Mouse (Mus musculus) splenic B cell, adult 2 months (primary cell): ENCODE measurements around the gene Stk24.

Experiments
- DNase-seq: peaks from one replicate; pipeline ENCODE4 v3.0.0-alpha.2; 2011; ENCODE audit warnings: low read depth, low spot score
- H3K27me3 ChIP-seq: 2 replicates; pipeline ENCODE4 v1.6.1; 2012; ENCODE audit warnings: mild to moderate bottlenecking, low read length, moderate library complexity, mixed read lengths; ENCODE audit not compliant: control insufficient read depth, poor library complexity, insufficient read depth, severe bottlenecking
- H3K36me3 ChIP-seq: 2 replicates; pipeline ENCODE4 v1.6.1; 2012; ENCODE audit warnings: mild to moderate bottlenecking, low read length, moderate library complexity, mixed read lengths; ENCODE audit not compliant: control insufficient read depth, poor library complexity, insufficient read depth, severe bottlenecking

The Stk24 gene

GRCm38 (mm10) chr14:121405120-121405519, 25.3 kb upstream of the Stk24 start:
- peak; percentile 62 for DNase-seq
- peaks cover under 1% of the 10 kb centered on the region; the same call in 1 of the 2 replicates for H3K27me3 ChIP-seq

GRCm38 (mm10) chr14:121399676-121400075, 19.9 kb upstream of the Stk24 start:
- Histone ChIP-seq H3K36me3 (no peaks in the 10 kb centered on the region), H3K27me3 (no peaks in the 10 kb centered on the region)
- no peak for DNase-seq

More at GRCm38 (mm10) chr14:121405120-121405519, 25.3 kb upstream of the Stk24 start:
- H3K36me3 ChIP-seq = no peaks in the 10 kb centered on the region

DNA sequence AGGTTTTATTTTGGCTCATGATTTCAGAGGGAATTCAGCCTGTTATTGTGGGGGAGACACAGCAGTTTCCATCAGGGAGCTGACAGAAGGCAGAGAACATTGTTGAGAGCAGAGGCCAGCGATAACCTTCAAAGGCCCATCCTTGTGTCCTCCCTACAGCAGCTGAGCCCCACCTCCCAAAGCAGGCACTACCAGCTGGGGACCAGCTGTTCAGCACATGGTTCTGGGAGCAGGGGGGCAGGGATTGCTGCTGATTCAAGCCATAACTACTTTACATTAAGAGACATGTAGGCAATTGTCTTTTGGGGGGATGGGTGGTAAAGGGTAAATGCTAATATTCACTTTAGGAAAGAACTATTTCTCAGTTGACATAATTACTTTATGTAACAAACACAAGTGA, 17.7 kb upstream of the Stk24 start:
- no peak for DNase-seq
- Histone ChIP-seq H3K36me3 (no peaks in the 10 kb centered on the region), H3K27me3 (no peaks in the 10 kb centered on the region)

DNA sequence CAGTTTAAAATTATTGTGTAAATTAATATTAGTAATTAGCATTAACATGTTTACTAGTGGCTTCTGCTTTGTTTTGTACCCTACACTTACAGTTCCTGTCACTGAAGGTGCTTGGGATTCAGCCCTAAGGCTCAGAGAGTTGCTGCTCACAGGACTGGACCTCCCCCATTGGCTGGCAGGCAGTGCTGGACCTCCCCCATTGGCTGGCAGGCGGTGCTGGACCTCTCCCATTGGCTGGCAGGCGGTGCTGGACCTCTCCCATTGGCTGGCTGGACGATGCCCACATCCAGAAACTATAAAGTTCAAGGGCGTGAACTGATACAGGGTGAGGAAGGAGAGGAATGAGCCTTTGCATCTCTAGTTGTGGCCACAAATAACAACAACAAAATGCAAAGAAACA, 15.3 kb upstream of the Stk24 start:
- Histone ChIP-seq H3K36me3 (no peaks in the 10 kb centered on the region), H3K27me3 (no peaks in the 10 kb centered on the region)
- DNase-seq = no peak

- H3K27me3 ChIP-seq = no peaks in the 10 kb centered on the region
- no peaks in the 10 kb centered on the region for H3K36me3 ChIP-seq
- no peak for DNase-seq
Measured at GRCm38 (mm10) chr14:121391927-121392326, 12.1 kb upstream of the Stk24 start.

GRCm38 (mm10) chr14:121387760-121388159, 7.9 kb upstream of the Stk24 start:
- no peaks in the 10 kb centered on the region for H3K27me3 ChIP-seq
- no peak for DNase-seq
- no peaks in the 10 kb centered on the region; the same call in 1 of the 2 replicates for H3K36me3 ChIP-seq

DNA sequence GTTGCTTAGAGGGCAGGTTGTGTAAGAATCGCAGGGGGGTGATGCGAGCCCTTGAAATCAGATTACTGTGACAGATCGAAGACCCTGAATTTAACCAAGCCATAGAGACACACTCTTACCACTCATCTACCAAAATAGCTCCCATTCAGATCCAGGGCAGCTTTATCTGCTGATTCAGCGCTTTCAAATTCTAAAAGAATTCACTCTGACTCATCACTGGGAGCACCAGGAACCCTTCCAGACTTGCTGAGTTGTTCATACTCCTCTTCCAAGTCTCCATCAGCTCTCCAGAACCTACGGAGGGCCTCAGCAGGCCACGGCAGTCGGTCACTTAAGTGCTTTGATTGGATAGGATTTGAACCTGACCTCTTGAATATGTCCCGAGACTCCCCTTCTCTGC, 5.6 kb upstream of the Stk24 start:
- Histone ChIP-seq H3K36me3 (no peaks in the 10 kb centered on the region; the same call in 1 of the 2 replicates), H3K27me3 (no peaks in the 10 kb centered on the region)
- DNase-seq = no peak

GRCm38 (mm10) chr14:121383801-121384200, 4.0 kb upstream of the Stk24 start:
- DNase-seq = no peak
- Histone ChIP-seq H3K36me3 (no peaks in the 10 kb centered on the region; the same call in 1 of the 2 replicates), H3K27me3 (no peaks in the 10 kb centered on the region)

GRCm38 (mm10) chr14:121379116-121379826, 540 bp downstream of the Stk24 start:
- DNase-seq = peak; percentile 84
- no peaks in the 10 kb centered on the region for H3K27me3 ChIP-seq
- H3K36me3 ChIP-seq = no peaks in the 10 kb centered on the region

GRCm38 (mm10) chr14:121378243-121379115, 1.3 kb downstream of the Stk24 start:
- H3K27me3 ChIP-seq = no peaks in the 10 kb centered on the region
- peak; percentile 64 for DNase-seq
- no peaks in the 10 kb centered on the region; the same call in 1 of the 2 replicates for H3K36me3 ChIP-seq

DNA sequence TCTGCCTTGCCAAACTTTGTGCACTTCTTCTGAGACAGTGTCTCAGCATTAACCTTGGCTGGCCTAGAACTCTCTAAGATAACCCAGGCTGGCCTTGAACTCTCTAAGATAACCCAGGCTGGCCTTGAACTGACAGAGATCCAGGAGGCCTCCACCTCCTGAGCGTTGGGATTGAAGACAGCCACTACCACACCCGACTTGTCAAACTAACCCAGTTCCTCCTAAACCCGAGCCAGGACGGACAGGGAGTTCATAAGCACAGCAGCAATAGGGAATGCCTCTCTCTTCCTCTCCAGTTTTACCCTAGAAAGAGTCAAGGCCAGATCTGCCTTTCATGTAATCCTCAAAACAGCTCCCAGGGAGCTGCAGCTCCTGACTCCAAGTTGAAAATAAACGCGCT, 3.2 kb downstream of the Stk24 start:
- Histone ChIP-seq H3K27me3 (no peaks in the 10 kb centered on the region), H3K36me3 (no peaks in the 10 kb centered on the region; the same call in 1 of the 2 replicates)
- no peak for DNase-seq

GRCm38 (mm10) chr14:121373901-121374300, 5.9 kb downstream of the Stk24 start:
- no peak for DNase-seq
- Histone ChIP-seq H3K27me3 (no peaks in the 10 kb centered on the region), H3K36me3 (no peaks in the 10 kb centered on the region; the same call in 1 of the 2 replicates)

GRCm38 (mm10) chr14:121373020-121373419, 6.8 kb downstream of the Stk24 start:
- Histone ChIP-seq H3K36me3 (no peaks in the 10 kb centered on the region; the same call in 1 of the 2 replicates), H3K27me3 (no peaks in the 10 kb centered on the region)
- peak; percentile 53 for DNase-seq

DNA sequence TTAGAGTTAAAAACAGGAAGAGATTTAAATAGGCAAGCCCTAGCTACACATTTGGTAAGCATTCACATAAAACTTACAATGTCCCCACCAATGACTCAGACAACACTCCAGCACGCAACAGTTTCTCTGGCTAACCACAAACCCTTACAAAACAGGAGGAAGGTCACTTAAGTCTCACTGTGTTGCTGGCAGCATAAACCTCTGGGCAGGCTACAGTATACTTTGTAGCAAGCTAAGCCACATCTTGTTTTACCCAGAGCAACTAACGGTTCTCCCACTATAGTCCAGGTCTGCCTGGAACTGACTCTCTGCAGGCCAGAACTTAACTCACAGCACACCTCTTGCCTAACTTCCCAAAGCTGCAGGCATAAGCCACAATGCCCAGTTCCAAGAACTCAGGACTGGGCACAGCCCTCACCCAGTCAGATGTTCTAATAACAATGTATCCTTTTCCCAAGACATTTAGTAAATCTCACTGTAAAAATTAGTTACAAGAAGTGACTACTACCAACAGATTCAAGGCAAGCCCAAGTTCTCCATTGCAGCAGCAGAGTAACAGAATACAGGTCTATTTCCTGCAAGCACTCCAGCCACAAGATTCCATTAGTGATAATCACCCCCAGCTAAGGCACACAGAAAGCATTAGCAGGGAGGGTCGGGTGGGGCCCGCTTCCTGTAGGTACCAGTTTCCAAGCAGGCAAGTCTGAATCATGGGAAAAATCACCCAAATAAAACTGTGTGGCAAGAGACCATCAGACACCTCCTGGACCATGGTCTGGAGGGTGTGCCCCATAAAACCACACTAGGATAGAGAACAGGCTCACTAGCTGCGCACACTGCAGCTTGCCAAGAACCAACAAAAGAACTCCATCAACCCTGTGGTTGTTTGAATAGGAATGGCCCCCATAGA, 7.6 kb downstream of the Stk24 start:
- Histone ChIP-seq H3K27me3 (no peaks in the 10 kb centered on the region), H3K36me3 (no peaks in the 10 kb centered on the region; the same call in 1 of the 2 replicates)
- DNase-seq = no peak
